Comparison of ENCODE assay signal across 18 mouse cellular contexts in the genomic region with DNA sequence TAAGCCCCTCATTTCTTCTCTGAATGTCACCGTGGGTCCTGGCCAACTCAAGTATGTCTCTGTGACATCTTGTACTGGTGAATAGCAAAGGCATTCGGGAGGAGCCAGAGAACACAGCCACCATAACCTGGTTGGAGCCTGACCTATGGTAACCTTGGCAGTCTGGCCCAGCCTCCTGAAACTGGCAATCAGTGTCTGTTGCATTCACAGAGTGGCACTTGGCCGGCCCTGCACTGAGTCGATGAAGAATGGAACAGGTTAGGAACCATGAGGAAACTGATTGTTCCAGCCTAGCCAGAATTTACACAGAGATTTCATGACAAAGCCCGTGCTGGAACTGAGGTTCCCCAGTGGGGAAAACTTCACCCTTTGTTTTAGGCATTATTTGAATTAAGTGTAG. TPM values are rescaled to one million over a fixed set of nuclear protein-coding genes. Genes with fewer than 3 reads are reported as not detected.
"Had no signal": no experiment of that assay in that cellular context is flagged by ENCODE, and none has a peak within 500 bp of the region (broad histone marks: within the 10 kb centered on the region; RNA-seq: fewer than 3 reads in every experiment).

No protein-coding gene starts in this region.

- DNase-seq: kidney, postnatal 14 days; left cerebral cortex, postnatal 4 days; lung, embryonic 14.5 days; lung, postnatal 10 days; right cerebral cortex, postnatal 4 days; spleen, adult 18-20 months; thymus, postnatal 4 days had no signal

- ATAC-seq: liver, embryonic 12.5 days; midbrain, embryonic 15.5 days had no signal

- H3K9me3 ChIP-seq: limb, embryonic 13.5 days; liver, embryonic 12.5 days; megakaryocyte, embryonic 14.5 days; midbrain, embryonic 15.5 days; neural tube, embryonic 12.5 days; stomach, embryonic 15.5 days had no signal

- H3K27ac ChIP-seq: limb, embryonic 13.5 days; liver, embryonic 12.5 days; macrophage; midbrain, embryonic 15.5 days; neural tube, embryonic 12.5 days; stomach, embryonic 15.5 days had no signal

- H3K4me2 ChIP-seq: limb, embryonic 13.5 days; liver, embryonic 12.5 days; lung, embryonic 14.5 days; midbrain, embryonic 11.5 days; midbrain, embryonic 15.5 days; neural tube, embryonic 12.5 days; stomach, embryonic 15.5 days had no signal

- H3K4me1 ChIP-seq: liver, embryonic 12.5 days; midbrain, embryonic 15.5 days; stomach, embryonic 15.5 days had no signal

- H3K36me3 ChIP-seq: limb, embryonic 13.5 days; liver, embryonic 12.5 days; midbrain, embryonic 15.5 days; neural tube, embryonic 12.5 days; stomach, embryonic 15.5 days had no signal

- H3K4me3 ChIP-seq: limb, embryonic 13.5 days; liver, embryonic 12.5 days; megakaryocyte, embryonic 14.5 days; midbrain, embryonic 15.5 days; neural tube, embryonic 12.5 days; stomach, embryonic 15.5 days had no signal

- H3K9ac ChIP-seq: limb, embryonic 13.5 days; liver, embryonic 12.5 days; lung, embryonic 14.5 days; midbrain, embryonic 15.5 days; neural tube, embryonic 12.5 days; stomach, embryonic 15.5 days had no signal

- H3K27me3 ChIP-seq: limb, embryonic 13.5 days; liver, embryonic 12.5 days; midbrain, embryonic 15.5 days; neural tube, embryonic 12.5 days; stomach, embryonic 15.5 days had no signal

RNA-seq across cellular contexts. Expression of gene Adamts17, which starts 38.8 kb away (rescaled TPM):
- total RNA-seq: monocyte, adult 5-6 weeks; neutrophil, adult 5-6 weeks had no signal
- polyA plus RNA-seq: macrophage had no signal

RNA-seq across cellular contexts. Expression of gene Cers3, which starts 57.5 kb away (rescaled TPM):
- total RNA-seq: monocyte, adult 5-6 weeks; neutrophil, adult 5-6 weeks had no signal
- polyA plus RNA-seq: large intestine, adult 2 months; macrophage had no signal
